Mouse (Mus musculus) thymus, postnatal 4 days (tissue): ENCODE results near the gene Spns2.
"Not testable (repeated sequence)": the region's sequence is repeated elsewhere in the genome, so short reads cannot be mapped to it uniquely, and the experiment has no call there.

ENCODE experiments used
- DNase-seq: peaks from one replicate; pipeline ENCODE4 v3.0.0; 2021

The Spns2 gene

GRCm38 (mm10) chr11:72434963-72435693, 54.6 kb downstream of the Spns2 start, which contains the start of gene Ggt6:
Gene Ggt6 (plus strand): TSS chr11:72435526.
- no peak for DNase-seq

GRCm38 (mm10) chr11:72430311-72431068, 59.2 kb downstream of the Spns2 start:
- not testable (repeated sequence) for DNase-seq

- DNase-seq, result peak; percentile 77
Measured at GRCm38 (mm10) chr11:72429288-72429690, 60.4 kb downstream of the Spns2 start.

- peak; percentile 88 for DNase-seq
Measured at GRCm38 (mm10) chr11:72428694-72429093, 61.0 kb downstream of the Spns2 start.

- DNase-seq, result no peak
Measured at GRCm38 (mm10) chr11:72426884-72427283, 62.8 kb downstream of the Spns2 start.

- no peak for DNase-seq
Measured at GRCm38 (mm10) chr11:72425201-72425600, 64.5 kb downstream of the Spns2 start.

- no peak for DNase-seq
Measured at GRCm38 (mm10) chr11:72423686-72424085, 66.0 kb downstream of the Spns2 start.

GRCm38 (mm10) chr11:72421518-72422278, 68.0 kb downstream of the Spns2 start:
- DNase-seq, result no peak

- DNase-seq, result no peak
Measured at GRCm38 (mm10) chr11:72420460-72421122, 69.1 kb downstream of the Spns2 start.

GRCm38 (mm10) chr11:72419006-72419405, 70.7 kb downstream of the Spns2 start:
- no peak for DNase-seq

- no peak for DNase-seq
Measured at GRCm38 (mm10) chr11:72418227-72418626, 71.5 kb downstream of the Spns2 start.

- DNase-seq, result no peak
Measured at GRCm38 (mm10) chr11:72417376-72417775, 72.3 kb downstream of the Spns2 start.

GRCm38 (mm10) chr11:72416666-72417065, 73.0 kb downstream of the Spns2 start:
- DNase-seq, result no peak

- DNase-seq, result no peak
Measured at GRCm38 (mm10) chr11:72415155-72415554, 74.5 kb downstream of the Spns2 start.

- no peak for DNase-seq
Measured at GRCm38 (mm10) chr11:72413601-72414190, 76.0 kb downstream of the Spns2 start.

GRCm38 (mm10) chr11:72413016-72413415, 76.7 kb downstream of the Spns2 start:
- DNase-seq, result no peak

GRCm38 (mm10) chr11:72411945-72412344, 77.8 kb downstream of the Spns2 start:
- DNase-seq, result no peak

GRCm38 (mm10) chr11:72411093-72411921, 78.4 kb downstream of the Spns2 start, which contains the start of gene Smtnl2:
Gene Smtnl2 (minus strand): TSS chr11:72411713.
- peak; percentile 61 for DNase-seq

- no peak for DNase-seq
Measured at GRCm38 (mm10) chr11:72410521-72411092, 79.1 kb downstream of the Spns2 start.

- no peak for DNase-seq
Measured at GRCm38 (mm10) chr11:72409649-72410385, 79.9 kb downstream of the Spns2 start.
